Mouse (Mus musculus) cortical plate, adult 2 months (tissue): Measurements from ENCODE around the gene Ap1s1. TPM values are rescaled to one million over a fixed set of nuclear protein-coding genes. Genes with fewer than 3 reads are reported as not detected.

ENCODE experiments used
- H3K27ac ChIP-seq: fragments of 200-500 bp; 2 replicates; pipeline ENCODE4 v1.5.1; 2012; ENCODE audit warnings: low read length, control low read depth, inconsistent platforms; ENCODE audit not compliant: insufficient read depth
- H3K4me1 ChIP-seq: fragments of 200-500 bp; 2 replicates; pipeline ENCODE4 v1.6.1; 2011; ENCODE audit warnings: low read length; ENCODE audit not compliant: control insufficient read depth, insufficient read depth
- H3K4me3 ChIP-seq: fragments of 200-500 bp; 2 replicates; pipeline ENCODE4 v1.5.1; 2011; ENCODE audit warnings: mild to moderate bottlenecking, low read length, control low read depth; ENCODE audit not compliant: insufficient read depth
- CTCF ChIP-seq: fragments of 200-500 bp; IDR thresholded peaks from 2 replicates; pipeline ENCODE4 v1.5.1; 2011; ENCODE audit warnings: mild to moderate bottlenecking, control low read depth, low read length; ENCODE audit not compliant: insufficient read depth; ENCODE audit errors: extremely low read depth
- POLR2A ChIP-seq: fragments of 200-500 bp; IDR thresholded peaks from 2 replicates; pipeline ENCODE4 v1.6.1; 2011; ENCODE audit warnings: mild to moderate bottlenecking, low read length, control low read depth; ENCODE audit not compliant: insufficient read depth; ENCODE audit errors: extremely low read depth
- polyA plus RNA-seq: library from polyadenylated mRNA; depleted of rRNA; stranded (reverse); fragments of >200 nt; gene quantifications from 2 replicates; pipeline ENCODE4 v1.2.3, GENCODE M21; 2012; rRNA removed

Ap1s1 gene
- polyA plus RNA-seq, 1 experiment: 311 TPM

GRCm38 (mm10) chr5:137007276-137007675, 38.7 kb downstream of the Ap1s1 start:
- no peak overlapping the region for H3K27ac ChIP-seq
- H3K4me1 ChIP-seq: no peaks in the 10 kb centered on the region
- no peak for TF ChIP-seq POLR2A
- no peak for TF ChIP-seq CTCF
- H3K4me3 ChIP-seq: no peak overlapping the region

- Histone ChIP-seq H3K27ac (no peak overlapping the region), H3K4me1 (no peaks in the 10 kb centered on the region), H3K4me3 (no peak overlapping the region)
- no peak for TF ChIP-seq POLR2A
- TF ChIP-seq CTCF: no peak
Measured at GRCm38 (mm10) chr5:137000612-137001011, 45.3 kb downstream of the Ap1s1 start.

GRCm38 (mm10) chr5:136999449-136999848, 46.5 kb downstream of the Ap1s1 start:
- TF ChIP-seq POLR2A: no peak
- TF ChIP-seq CTCF: no peak
- Histone ChIP-seq H3K27ac (no peak overlapping the region), H3K4me3 (no peak overlapping the region), H3K4me1 (no peaks in the 10 kb centered on the region)

- TF ChIP-seq CTCF (no peak), POLR2A (no peak)
- Histone ChIP-seq H3K4me3 (no peak overlapping the region), H3K4me1 (peaks cover 3% of the 10 kb centered on the region; the same call in 1 of the 2 replicates), H3K27ac (no peak overlapping the region)
Measured at GRCm38 (mm10) chr5:136989801-136990200, 56.1 kb downstream of the Ap1s1 start.

GRCm38 (mm10) chr5:136988420-136988819, 57.5 kb downstream of the Ap1s1 start:
- H3K27ac ChIP-seq: no peak overlapping the region
- H3K4me1 ChIP-seq: peaks cover 3% of the 10 kb centered on the region; the same call in 1 of the 2 replicates
- TF ChIP-seq POLR2A: no peak
- TF ChIP-seq CTCF: no peak
- H3K4me3 ChIP-seq: peak overlapping the region; percentile 50

GRCm38 (mm10) chr5:136987934-136988271, 58.0 kb downstream of the Ap1s1 start, which contains the start of gene Znhit1:
TSS of gene Znhit1 (minus strand) at chr5:136988021.
- Histone ChIP-seq H3K4me3 (peak within 1 kb of the TSS; percentile 50), H3K4me1 (peaks cover 3% of the 10 kb centered on the region; the same call in 1 of the 2 replicates), H3K27ac (peak within 1 kb of the TSS; percentile 49)
- TF ChIP-seq POLR2A (no peak), CTCF (no peak)

GRCm38 (mm10) chr5:136987138-136987933, 58.6 kb downstream of the Ap1s1 start:
- peak overlapping the region; percentile 49 for H3K27ac ChIP-seq
- H3K4me3 ChIP-seq: peak overlapping the region; percentile 50
- peaks cover 3% of the 10 kb centered on the region; the same call in 1 of the 2 replicates for H3K4me1 ChIP-seq
- TF ChIP-seq CTCF (no peak), POLR2A (peak; percentile 59; the same call in 1 of the 2 replicates)

- Histone ChIP-seq H3K4me3 (peak within 1 kb of the TSS; percentile 50), H3K27ac (peak within 1 kb of the TSS; percentile 49), H3K4me1 (peaks cover 3% of the 10 kb centered on the region; the same call in 1 of the 2 replicates)
- TF ChIP-seq POLR2A: peak; percentile 84; the same call in 1 of the 2 replicates
- no peak for TF ChIP-seq CTCF
Measured at GRCm38 (mm10) chr5:136986695-136987137, 59.2 kb downstream of the Ap1s1 start, which contains the start of gene Plod3. TSS of gene Plod3 (plus strand) at chr5:136987019.

Other genes starting within 250 kb of the Ap1s1 start
- 22.7 and 29.9 TPM in 2 replicates for gene Col26a1, start 162.9 kb downstream of the Ap1s1 start, polyA plus RNA-seq
- gene Ift22, start 138.0 kb downstream of the Ap1s1 start, polyA plus RNA-seq: 79.9 and 82.6 TPM in 2 replicates
- 416 and 433 TPM in 2 replicates for gene Fis1, start 92.9 kb downstream of the Ap1s1 start, polyA plus RNA-seq
- gene Cldn15, start 79.5 kb downstream of the Ap1s1 start, polyA plus RNA-seq: 0.21 and 0.33 TPM in 2 replicates
- gene Plod3, start 59.1 kb downstream of the Ap1s1 start, polyA plus RNA-seq: 34.5 and 36.6 TPM in 2 replicates
- 94.7 and 96.2 TPM in 2 replicates for gene Znhit1, start 58.1 kb downstream of the Ap1s1 start, polyA plus RNA-seq
- gene Vgf, start 19.7 kb downstream of the Ap1s1 start, polyA plus RNA-seq: 158 and 168 TPM in 2 replicates
- 0.49 and 0.54 TPM in 2 replicates for gene Serpine1, start 26.1 kb upstream of the Ap1s1 start, polyA plus RNA-seq
- gene Trim56, start 70.1 kb upstream of the Ap1s1 start, polyA plus RNA-seq: 1.8 and 1.9 TPM in 2 replicates
- not detected in 2 replicates for gene Muc3, start 103.2 kb upstream of the Ap1s1 start, polyA plus RNA-seq
- 26.9 and 28.3 TPM in 2 replicates for gene Muc3a, start 166.3 kb upstream of the Ap1s1 start, polyA plus RNA-seq
- 57.9 and 62.3 TPM in 2 replicates for gene Ache, start 241.4 kb upstream of the Ap1s1 start, polyA plus RNA-seq
- gene Ufsp1, start 248.5 kb upstream of the Ap1s1 start, polyA plus RNA-seq: 13.3 and 14.1 TPM in 2 replicates